Mouse (Mus musculus): ENCODE results near the gene Cyb5d1. TPM values are rescaled to one million over a fixed set of nuclear protein-coding genes. Genes with fewer than 3 reads are reported as not detected.

The Cyb5d1 gene
- polyA plus RNA-seq, 2 experiments = 22.3 to 32.7 TPM

GRCm38 (mm10) chr11:69423885-69424284 is 28.5 kb upstream of the Cyb5d1 start:
- no peak overlapping the region for H3K4me2 ChIP-seq (replicated peaks; ENCODE audit: low read depth, low read length, severe bottlenecking)
- peaks cover 24% of the 10 kb centered on the region for H3K4me1 ChIP-seq (ENCODE audit: control insufficient read depth, insufficient read depth, low read length)
- no peaks in the 10 kb centered on the region for H3K36me3 ChIP-seq (ENCODE audit: control insufficient read depth, insufficient read depth, low read length)
- no peak for DNase-seq (ENCODE audit: low spot score)
- no peak for TF ChIP-seq POLR2A (IDR thresholded peaks at IDR 0.05; ENCODE audit: borderline replicate concordance, extremely low read depth, insufficient read depth, insufficient read length)
- no peak overlapping the region for H3K27ac ChIP-seq (replicated peaks; ENCODE audit: low read depth, low read length)
- H3K9ac ChIP-seq (ENCODE audit: low read depth, low read length, severe bottlenecking) = no peak overlapping the region
- H3K9me3 ChIP-seq (ENCODE audit: control insufficient read depth, low read length) = no peaks in the 10 kb centered on the region
- 74% methylated on average over 6 of the region's 6 CpGs for WGBS
- no peak overlapping the region for H3K4me3 ChIP-seq (replicated peaks; ENCODE audit: low read length)
- ATAC-seq (ENCODE audit: low FRiP score, low read depth) = no peak
- peaks cover 12% of the 10 kb centered on the region; the same call in 1 of the 2 replicates for H3K27me3 ChIP-seq (ENCODE audit: control insufficient read depth, insufficient read depth, low read length)

GRCm38 (mm10) chr11:69422842-69423241 is 27.4 kb upstream of the Cyb5d1 start:
- no peak for TF ChIP-seq POLR2A (IDR thresholded peaks at IDR 0.05; ENCODE audit: borderline replicate concordance, extremely low read depth, insufficient read depth, insufficient read length)
- Histone ChIP-seq H3K27ac (replicated peaks; ENCODE audit: low read depth, low read length) (no peak overlapping the region), H3K27me3 (ENCODE audit: control insufficient read depth, insufficient read depth, low read length) (peaks cover 12% of the 10 kb centered on the region; the same call in 1 of the 2 replicates), H3K4me1 (ENCODE audit: control insufficient read depth, insufficient read depth, low read length) (peaks cover 18% of the 10 kb centered on the region), H3K9me3 (ENCODE audit: control insufficient read depth, low read length) (no peaks in the 10 kb centered on the region), H3K4me2 (replicated peaks; ENCODE audit: low read depth, low read length, severe bottlenecking) (no peak overlapping the region), H3K4me3 (replicated peaks; ENCODE audit: low read length) (no peak overlapping the region), H3K9ac (ENCODE audit: low read depth, low read length, severe bottlenecking) (no peak overlapping the region), H3K36me3 (ENCODE audit: control insufficient read depth, insufficient read depth, low read length) (no peaks in the 10 kb centered on the region)
- no peak for DNase-seq (ENCODE audit: low spot score)
- WGBS = 84% methylated on average over 10 of the region's 10 CpGs
- ATAC-seq (ENCODE audit: low FRiP score, low read depth) = no peak

GRCm38 (mm10) chr11:69421131-69421977 is 25.9 kb upstream of the Cyb5d1 start:
- DNase-seq (ENCODE audit: low spot score) (no peak), ATAC-seq (ENCODE audit: low FRiP score, low read depth) (no peak)
- TF ChIP-seq POLR2A (IDR thresholded peaks at IDR 0.05; ENCODE audit: borderline replicate concordance, extremely low read depth, insufficient read depth, insufficient read length) = no peak
- 18% methylated on average over 25 of the region's 25 CpGs for WGBS
- no peak overlapping the region for H3K9ac ChIP-seq (ENCODE audit: low read depth, low read length, severe bottlenecking)
- H3K27me3 ChIP-seq (ENCODE audit: control insufficient read depth, insufficient read depth, low read length) = peaks cover 12% of the 10 kb centered on the region; the same call in 1 of the 2 replicates
- H3K36me3 ChIP-seq (ENCODE audit: control insufficient read depth, insufficient read depth, low read length) = no peaks in the 10 kb centered on the region
- H3K27ac ChIP-seq (replicated peaks; ENCODE audit: low read depth, low read length) = no peak overlapping the region
- H3K4me2 ChIP-seq (replicated peaks; ENCODE audit: low read depth, low read length, severe bottlenecking) = no peak overlapping the region; the same call in 1 of the 2 replicates
- H3K9me3 ChIP-seq (ENCODE audit: control insufficient read depth, low read length) = no peaks in the 10 kb centered on the region
- peak overlapping the region; percentile 76; the same call in 1 of the 2 replicates for H3K4me3 ChIP-seq (replicated peaks; ENCODE audit: low read length)
- H3K4me1 ChIP-seq (ENCODE audit: control insufficient read depth, insufficient read depth, low read length) = peaks cover 27% of the 10 kb centered on the region

- H3K36me3 ChIP-seq (ENCODE audit: control insufficient read depth, insufficient read depth, low read length) = no peaks in the 10 kb centered on the region
- H3K27ac ChIP-seq (replicated peaks; ENCODE audit: low read depth, low read length) = no peak overlapping the region
- peaks cover 12% of the 10 kb centered on the region; the same call in 1 of the 2 replicates for H3K27me3 ChIP-seq (ENCODE audit: control insufficient read depth, insufficient read depth, low read length)
- no peak for ATAC-seq (ENCODE audit: low FRiP score, low read depth)
- H3K4me1 ChIP-seq (ENCODE audit: control insufficient read depth, insufficient read depth, low read length) = peaks cover 27% of the 10 kb centered on the region
- WGBS = 12% methylated on average over 10 of the region's 10 CpGs
- no peaks in the 10 kb centered on the region for H3K9me3 ChIP-seq (ENCODE audit: control insufficient read depth, low read length)
- peak overlapping the region; percentile 81 for H3K4me2 ChIP-seq (replicated peaks; ENCODE audit: low read depth, low read length, severe bottlenecking)
- DNase-seq (ENCODE audit: low spot score) = no peak
- H3K4me3 ChIP-seq (replicated peaks; ENCODE audit: low read length) = peak overlapping the region; percentile 76
- no peak for TF ChIP-seq POLR2A (IDR thresholded peaks at IDR 0.05; ENCODE audit: borderline replicate concordance, extremely low read depth, insufficient read depth, insufficient read length)
- peak overlapping the region; percentile 21; the same call in 1 of the 2 replicates for H3K9ac ChIP-seq (ENCODE audit: low read depth, low read length, severe bottlenecking)
These were observed 25.1 kb upstream of the Cyb5d1 start for GRCm38 (mm10) chr11:69420554-69421000.

GRCm38 (mm10) chr11:69419813-69420553 is 24.6 kb upstream of the Cyb5d1 start:
- Histone ChIP-seq H3K4me3 (replicated peaks; ENCODE audit: low read length) (peak overlapping the region; percentile 76), H3K27ac (replicated peaks; ENCODE audit: low read depth, low read length) (peak overlapping the region; percentile 82), H3K9me3 (ENCODE audit: control insufficient read depth, low read length) (no peaks in the 10 kb centered on the region), H3K36me3 (ENCODE audit: control insufficient read depth, insufficient read depth, low read length) (no peaks in the 10 kb centered on the region), H3K4me2 (replicated peaks; ENCODE audit: low read depth, low read length, severe bottlenecking) (peak overlapping the region; percentile 81), H3K27me3 (ENCODE audit: control insufficient read depth, insufficient read depth, low read length) (peaks cover 12% of the 10 kb centered on the region; the same call in 1 of the 2 replicates), H3K9ac (ENCODE audit: low read depth, low read length, severe bottlenecking) (peak overlapping the region; percentile 21), H3K4me1 (ENCODE audit: control insufficient read depth, insufficient read depth, low read length) (peaks cover 27% of the 10 kb centered on the region)
- no peak for TF ChIP-seq POLR2A (IDR thresholded peaks at IDR 0.05; ENCODE audit: borderline replicate concordance, extremely low read depth, insufficient read depth, insufficient read length)
- DNase-seq (ENCODE audit: low spot score) (peak; percentile 38), ATAC-seq (ENCODE audit: low FRiP score, low read depth) (no peak)
- under 1% methylated on average over 20 of the region's 31 CpGs for WGBS
